Mouse (Mus musculus): ENCODE data around the gene Rpgrip1l.

DNA sequence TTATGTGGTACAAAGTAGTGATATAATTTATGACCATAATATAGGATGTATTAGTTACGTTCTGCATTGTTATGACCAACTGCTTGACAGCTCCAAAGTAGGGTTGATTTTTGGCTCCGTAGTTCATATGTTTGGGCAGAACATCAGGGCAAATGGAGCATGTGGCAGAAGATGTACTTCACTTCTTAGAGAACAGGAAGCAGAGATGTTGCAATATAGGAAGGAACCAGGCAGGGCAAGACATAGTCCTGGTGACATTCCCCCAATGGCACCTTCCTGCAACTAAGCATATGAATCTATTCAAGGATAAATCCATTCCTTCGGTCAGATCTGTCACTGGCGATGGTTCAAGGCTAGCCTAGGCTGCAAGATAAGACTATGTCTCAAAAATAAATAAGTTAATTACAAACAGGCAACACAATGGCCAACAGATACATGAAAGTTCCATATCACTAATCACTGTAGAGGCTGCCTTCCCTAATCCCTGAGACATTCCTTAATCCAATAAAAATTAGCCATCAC is 44.5 kb upstream of the Rpgrip1l start:
- TF ChIP-seq GATA1 (IDR thresholded peaks at IDR 0.05; ENCODE audit: borderline replicate concordance, low read length) (no peak), FLI1 (IDR thresholded peaks at IDR 0.05; ENCODE audit: low read length) (no peak)
